Mouse (Mus musculus): ENCODE results near the gene Gm19402. TPM values are rescaled to one million over a fixed set of nuclear protein-coding genes. Genes with fewer than 3 reads are reported as not detected.
"Not testable (repeated sequence)": the region's sequence is repeated elsewhere in the genome, so short reads cannot be mapped to it uniquely, and the experiment has no call there.

Gm19402 gene
- polyA plus RNA-seq, 1 experiment from 2014 or later: not detected

DNA sequence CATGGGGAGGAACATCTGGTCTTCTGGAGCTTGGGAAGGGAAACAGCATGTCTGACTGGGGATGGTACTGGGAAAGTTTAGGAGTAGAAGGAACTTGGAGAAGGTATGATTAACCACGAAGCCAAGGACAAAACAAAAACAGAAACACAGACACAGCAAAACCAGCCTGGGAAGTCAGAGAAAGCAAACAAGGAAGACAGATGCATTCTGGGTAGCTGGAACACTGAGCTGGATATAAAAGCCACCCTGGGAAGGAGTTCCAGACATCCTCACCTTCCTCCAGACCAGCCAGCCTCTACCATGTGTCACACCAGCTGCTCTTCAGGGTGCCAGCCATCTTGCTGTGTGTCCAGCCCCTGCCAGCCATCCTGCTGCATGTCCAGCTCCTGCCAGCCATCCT is 24.9 kb upstream of the Gm19402 start, which contains the start of gene Gm10142:
TSS of gene Gm10142 (plus strand) at position 301 of the 400 bp plus-strand sequence.
- H3K27ac ChIP-seq: no peak within 1 kb of the TSS
- DNase-seq (ENCODE audit: low spot score): no peak
- 68% methylated on average over 1 of the region's 1 CpGs for WGBS
- H3K4me3 ChIP-seq (replicated peaks; ENCODE audit: low read depth, low read length): no peak within 1 kb of the TSS
- no peaks in the 10 kb centered on the region for H3K36me3 ChIP-seq (ENCODE audit: insufficient read depth, low read length)
- H3K27me3 ChIP-seq (ENCODE audit: insufficient read depth, low read length): no peaks in the 10 kb centered on the region
- no peaks in the 10 kb centered on the region for H3K9me3 ChIP-seq (replicated peaks; ENCODE audit: low read length)
- H3K4me1 ChIP-seq (replicated peaks; ENCODE audit: insufficient read depth, low read length): no peaks in the 10 kb centered on the region
- no peak for ATAC-seq (replicated peaks; ENCODE audit: low FRiP score, low read depth)
- H3K4me2 ChIP-seq (ENCODE audit: low read length): no peak within 1 kb of the TSS
- no peak for TF ChIP-seq CTCF (IDR thresholded peaks at IDR 0.05; ENCODE audit: low read depth)
- H3K9ac ChIP-seq (ENCODE audit: low read depth, low read length): no peak within 1 kb of the TSS

GRCm38 (mm10) chr10:77713734-77714133 is 23.2 kb upstream of the Gm19402 start:
- H3K27me3 ChIP-seq (ENCODE audit: insufficient read depth, low read length): no peaks in the 10 kb centered on the region
- H3K36me3 ChIP-seq (ENCODE audit: insufficient read depth, low read length): no peaks in the 10 kb centered on the region
- no peak overlapping the region for H3K9ac ChIP-seq (ENCODE audit: low read depth, low read length)
- H3K4me1 ChIP-seq (replicated peaks; ENCODE audit: insufficient read depth, low read length): no peaks in the 10 kb centered on the region
- ATAC-seq (replicated peaks; ENCODE audit: low FRiP score, low read depth) (no peak), DNase-seq (ENCODE audit: low spot score) (no peak)
- H3K27ac ChIP-seq: no peak overlapping the region
- no peak for TF ChIP-seq CTCF (IDR thresholded peaks at IDR 0.05; ENCODE audit: low read depth)
- H3K4me2 ChIP-seq (ENCODE audit: low read length): no peak overlapping the region
- WGBS: 51% methylated on average over 4 of the region's 4 CpGs
- no peaks in the 10 kb centered on the region for H3K9me3 ChIP-seq (replicated peaks; ENCODE audit: low read length)
- no peak overlapping the region for H3K4me3 ChIP-seq (replicated peaks; ENCODE audit: low read depth, low read length)

GRCm38 (mm10) chr10:77711157-77711556 is 20.6 kb upstream of the Gm19402 start, which contains the start of gene Gm10024:
TSS of gene Gm10024 (plus strand) at chr10:77711457.
- H3K27me3 ChIP-seq (ENCODE audit: insufficient read depth, low read length); H3K4me3 ChIP-seq (replicated peaks; ENCODE audit: low read depth, low read length); ATAC-seq (replicated peaks; ENCODE audit: low FRiP score, low read depth); H3K36me3 ChIP-seq (ENCODE audit: insufficient read depth, low read length); H3K9me3 ChIP-seq (replicated peaks; ENCODE audit: low read length); H3K9ac ChIP-seq (ENCODE audit: low read depth, low read length); DNase-seq (ENCODE audit: low spot score); H3K4me2 ChIP-seq (ENCODE audit: low read length); H3K27ac ChIP-seq; H3K4me1 ChIP-seq (replicated peaks; ENCODE audit: insufficient read depth, low read length): not testable (repeated sequence)

DNA sequence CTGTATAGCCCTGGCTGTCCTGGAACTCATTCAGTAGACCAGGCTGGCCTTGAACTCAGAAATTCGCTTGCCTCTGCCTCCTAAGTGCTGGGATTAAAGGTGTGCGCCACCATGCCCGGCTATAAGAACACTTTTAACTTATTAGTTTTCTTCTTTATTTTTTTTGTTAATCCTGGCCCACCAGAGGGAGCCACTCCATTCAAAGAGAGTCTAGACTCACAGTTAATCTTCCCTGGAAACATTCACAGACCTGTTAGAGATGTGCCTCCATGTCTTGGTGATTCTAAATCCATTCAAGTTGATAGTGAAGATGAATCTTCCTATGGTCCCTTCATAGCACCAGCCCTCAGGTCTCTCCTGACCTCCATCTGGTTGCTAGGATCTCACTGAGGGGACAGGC is 19.3 kb upstream of the Gm19402 start:
- no peak for DNase-seq (ENCODE audit: low spot score)
- TF ChIP-seq CTCF (IDR thresholded peaks at IDR 0.05; ENCODE audit: low read depth): peak; percentile 36; the same call in 1 of the 2 replicates
- Histone ChIP-seq H3K4me2 (ENCODE audit: low read length) (no peak overlapping the region), H3K4me3 (replicated peaks; ENCODE audit: low read depth, low read length) (no peak overlapping the region), H3K9me3 (replicated peaks; ENCODE audit: low read length) (no peaks in the 10 kb centered on the region), H3K27ac (no peak overlapping the region), H3K9ac (ENCODE audit: low read depth, low read length) (no peak overlapping the region), H3K27me3 (ENCODE audit: insufficient read depth, low read length) (no peaks in the 10 kb centered on the region), H3K36me3 (ENCODE audit: insufficient read depth, low read length) (no peaks in the 10 kb centered on the region), H3K4me1 (replicated peaks; ENCODE audit: insufficient read depth, low read length) (no peaks in the 10 kb centered on the region)
- ATAC-seq (replicated peaks; ENCODE audit: low FRiP score, low read depth): no peak
- 75% methylated on average over 3 of the region's 3 CpGs for WGBS

DNA sequence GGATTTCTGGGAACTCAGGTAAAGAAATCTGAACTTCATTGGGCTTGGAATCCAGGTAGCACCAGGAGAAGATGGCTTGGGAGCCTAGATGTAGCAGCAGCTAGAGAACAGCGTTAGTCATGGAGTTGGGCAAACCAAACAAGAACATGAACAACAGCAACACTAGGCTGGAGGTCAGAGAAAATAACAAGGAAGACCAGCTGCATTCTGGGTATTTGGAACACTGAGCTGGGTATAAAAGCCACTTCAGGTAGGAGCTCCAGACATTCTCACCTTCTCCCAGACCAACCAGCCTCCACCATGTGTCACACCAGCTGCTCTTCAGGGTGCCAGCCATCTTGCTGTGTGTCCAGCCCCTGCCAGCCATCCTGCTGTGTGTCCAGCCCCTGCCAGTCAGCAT is 15.8 kb upstream of the Gm19402 start, which contains the start of gene Gm10272:
TSS of gene Gm10272 (plus strand) at position 301 of the 400 bp plus-strand sequence.
- Histone ChIP-seq H3K4me2 (ENCODE audit: low read length) (no peak within 1 kb of the TSS), H3K9ac (ENCODE audit: low read depth, low read length) (no peak within 1 kb of the TSS), H3K4me3 (replicated peaks; ENCODE audit: low read depth, low read length) (no peak within 1 kb of the TSS), H3K9me3 (replicated peaks; ENCODE audit: low read length) (no peaks in the 10 kb centered on the region), H3K27me3 (ENCODE audit: insufficient read depth, low read length) (no peaks in the 10 kb centered on the region), H3K27ac (no peak within 1 kb of the TSS), H3K4me1 (replicated peaks; ENCODE audit: insufficient read depth, low read length) (no peaks in the 10 kb centered on the region), H3K36me3 (ENCODE audit: insufficient read depth, low read length) (no peaks in the 10 kb centered on the region)
- TF ChIP-seq CTCF (IDR thresholded peaks at IDR 0.05; ENCODE audit: low read depth): no peak
- no peak for DNase-seq (ENCODE audit: low spot score)
- ATAC-seq (replicated peaks; ENCODE audit: low FRiP score, low read depth): no peak
- WGBS: 87% methylated on average over 1 of the region's 1 CpGs

DNA sequence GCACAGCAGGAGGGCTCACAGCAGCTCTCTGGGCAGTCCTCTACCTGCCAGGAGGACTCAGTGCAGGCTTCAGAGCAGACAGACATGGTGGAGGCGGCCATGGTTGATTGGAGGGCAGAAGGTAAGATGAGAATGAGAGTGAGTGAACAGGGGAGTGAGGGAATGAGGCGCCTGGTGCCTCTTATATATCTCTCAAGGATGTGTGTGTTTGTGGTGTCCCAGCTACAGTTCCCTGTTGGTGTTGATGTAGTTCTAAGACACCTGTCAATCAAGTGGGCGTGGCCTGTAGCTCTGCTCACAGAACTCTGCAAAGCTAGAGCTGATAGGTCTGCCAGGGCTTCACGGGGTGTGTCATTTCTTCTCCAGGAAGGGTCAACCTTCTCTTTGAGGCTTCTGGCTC is 6.6 kb upstream of the Gm19402 start, which contains the start of gene Gm9508:
TSS of gene Gm9508 (minus strand) at position 101 of the 400 bp plus-strand sequence.
- DNase-seq (ENCODE audit: low spot score): no peak
- no peaks in the 10 kb centered on the region for H3K9me3 ChIP-seq (replicated peaks; ENCODE audit: low read length)
- no peak for ATAC-seq (replicated peaks; ENCODE audit: low FRiP score, low read depth)
- WGBS: 32% methylated on average over 4 of the region's 4 CpGs
- H3K36me3 ChIP-seq (ENCODE audit: insufficient read depth, low read length): no peaks in the 10 kb centered on the region
- no peak within 1 kb of the TSS for H3K27ac ChIP-seq
- no peak within 1 kb of the TSS for H3K9ac ChIP-seq (ENCODE audit: low read depth, low read length)
- no peaks in the 10 kb centered on the region for H3K27me3 ChIP-seq (ENCODE audit: insufficient read depth, low read length)
- H3K4me3 ChIP-seq (replicated peaks; ENCODE audit: low read depth, low read length): no peak within 1 kb of the TSS
- no peak for TF ChIP-seq CTCF (IDR thresholded peaks at IDR 0.05; ENCODE audit: low read depth)
- no peaks in the 10 kb centered on the region for H3K4me1 ChIP-seq (replicated peaks; ENCODE audit: insufficient read depth, low read length)
- H3K4me2 ChIP-seq (ENCODE audit: low read length): no peak within 1 kb of the TSS

DNA sequence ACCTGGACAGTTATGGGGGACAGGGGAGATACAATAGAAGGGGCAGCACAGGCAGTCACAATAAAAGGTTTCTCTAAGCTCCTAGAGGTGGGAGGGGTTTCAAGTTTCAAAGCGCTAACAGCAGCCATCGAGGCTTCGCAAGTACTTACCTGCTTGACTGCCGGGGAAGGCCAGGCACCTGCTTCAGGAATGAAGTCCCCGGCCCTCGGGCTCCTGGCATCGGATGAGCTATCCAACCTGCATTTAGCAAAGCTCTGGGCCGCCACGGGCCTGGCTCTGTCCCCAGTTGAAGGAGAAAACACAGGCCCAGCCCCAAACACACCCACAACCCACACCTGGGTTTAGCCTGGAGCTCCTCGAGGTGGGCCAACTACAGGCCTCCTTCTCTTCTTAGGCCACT is 3.5 kb downstream of the Gm19402 start:
- no peak overlapping the region for H3K9ac ChIP-seq (ENCODE audit: low read depth, low read length)
- no peak overlapping the region for H3K4me2 ChIP-seq (ENCODE audit: low read length)
- H3K9me3 ChIP-seq (replicated peaks; ENCODE audit: low read length): no peaks in the 10 kb centered on the region
- H3K4me1 ChIP-seq (replicated peaks; ENCODE audit: insufficient read depth, low read length): no peaks in the 10 kb centered on the region
- ATAC-seq (replicated peaks; ENCODE audit: low FRiP score, low read depth) (no peak), DNase-seq (ENCODE audit: low spot score) (no peak)
- no peaks in the 10 kb centered on the region for H3K36me3 ChIP-seq (ENCODE audit: insufficient read depth, low read length)
- WGBS: 12% methylated on average over 10 of the region's 10 CpGs
- no peak for TF ChIP-seq CTCF (IDR thresholded peaks at IDR 0.05; ENCODE audit: low read depth)
- peaks cover 8% of the 10 kb centered on the region; the same call in 1 of the 2 replicates for H3K27me3 ChIP-seq (ENCODE audit: insufficient read depth, low read length)
- no peak overlapping the region for H3K4me3 ChIP-seq (replicated peaks; ENCODE audit: low read depth, low read length)
- H3K27ac ChIP-seq: no peak overlapping the region

Data from kidney, postnatal 0 days (tissue).